Mouse (Mus musculus): Measurements from ENCODE around the gene Myo1d. TPM values are rescaled to one million over a fixed set of nuclear protein-coding genes. Genes with fewer than 3 reads are reported as not detected.
"Not testable (repeated sequence)": the region's sequence is repeated elsewhere in the genome, so short reads cannot be mapped to it uniquely, and the experiment has no call there.

Gene Myo1d
- polyA plus RNA-seq, 1 experiment: 5.9 TPM

GRCm38 (mm10) chr11:80471836-80472605, 307.8 kb downstream of the Myo1d start:
- peaks cover 41% of the 10 kb centered on the region for H3K36me3 ChIP-seq (ENCODE audit: control insufficient read depth, insufficient read depth, low read length)

DNA sequence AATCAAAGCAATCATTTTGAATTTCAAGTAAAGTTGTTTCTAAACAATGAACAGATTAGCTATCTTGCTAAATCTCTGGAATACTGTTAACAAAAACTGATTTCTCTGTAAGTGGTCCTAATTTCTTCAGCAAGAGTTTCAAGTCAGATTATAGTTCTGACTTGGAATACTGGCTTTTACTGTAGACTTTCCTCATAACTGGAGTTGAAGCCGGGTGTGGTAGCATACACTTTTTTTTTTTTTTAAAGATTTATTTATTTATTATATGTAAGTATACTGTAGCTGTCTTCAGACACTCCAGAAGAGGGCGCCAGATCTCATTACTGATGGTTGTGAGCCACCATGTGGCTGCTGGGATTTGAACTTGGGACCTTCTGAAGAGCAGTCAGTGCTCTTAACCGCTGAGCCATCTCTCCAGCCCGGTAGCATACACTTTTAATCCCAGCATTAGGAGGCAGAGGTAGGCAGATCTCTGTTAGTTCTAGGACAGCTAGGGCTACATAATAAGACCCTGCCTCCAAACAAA, 316.2 kb downstream of the Myo1d start:
- peaks cover 84% of the 10 kb centered on the region for H3K36me3 ChIP-seq (ENCODE audit: control insufficient read depth, insufficient read depth, low read length)

More at GRCm38 (mm10) chr11:80471836-80472605, 307.8 kb downstream of the Myo1d start:
- H3K27ac ChIP-seq (ENCODE audit: control insufficient read depth, insufficient read depth, low read length): no peak overlapping the region
- DNase-seq: no peak
- 95% methylated on average over 16 of the region's 16 CpGs for WGBS
- H3K27me3 ChIP-seq (ENCODE audit: control insufficient read depth, insufficient read depth, low read length): no peaks in the 10 kb centered on the region
- no peak for TF ChIP-seq POLR2A (IDR thresholded peaks at IDR 0.05; ENCODE audit: control insufficient read depth, extremely low read depth, insufficient read depth, low read length, poor library complexity)
- H3K4me3 ChIP-seq (ENCODE audit: control insufficient read depth, insufficient read depth, low read length): no peak overlapping the region
- H3K4me1 ChIP-seq (replicated peaks; ENCODE audit: control insufficient read depth, insufficient read depth, low read length): no peaks in the 10 kb centered on the region

GRCm38 (mm10) chr11:80453198-80453597, 326.6 kb downstream of the Myo1d start:
- Histone ChIP-seq H3K4me3 (ENCODE audit: control insufficient read depth, insufficient read depth, low read length) (no peak overlapping the region), H3K4me1 (replicated peaks; ENCODE audit: control insufficient read depth, insufficient read depth, low read length) (no peaks in the 10 kb centered on the region), H3K27ac (ENCODE audit: control insufficient read depth, insufficient read depth, low read length) (no peak overlapping the region), H3K36me3 (ENCODE audit: control insufficient read depth, insufficient read depth, low read length) (peaks cover 47% of the 10 kb centered on the region), H3K27me3 (ENCODE audit: control insufficient read depth, insufficient read depth, low read length) (no peaks in the 10 kb centered on the region)
- WGBS: 97% methylated on average over 1 of the region's 1 CpGs
- DNase-seq: no peak
- no peak for TF ChIP-seq CTCF (IDR thresholded peaks at IDR 0.05; ENCODE audit: borderline replicate concordance, control insufficient read depth, extremely low read depth, insufficient read depth, low read length, poor library complexity)
- TF ChIP-seq POLR2A (IDR thresholded peaks at IDR 0.05; ENCODE audit: control insufficient read depth, extremely low read depth, insufficient read depth, low read length, poor library complexity): no peak

More for the DNA sequence above, 316.2 kb downstream of the Myo1d start:
- H3K4me3 ChIP-seq (ENCODE audit: control insufficient read depth, insufficient read depth, low read length); H3K4me1 ChIP-seq (replicated peaks; ENCODE audit: control insufficient read depth, insufficient read depth, low read length); H3K27me3 ChIP-seq (ENCODE audit: control insufficient read depth, insufficient read depth, low read length); DNase-seq; H3K27ac ChIP-seq (ENCODE audit: control insufficient read depth, insufficient read depth, low read length): not testable (repeated sequence)
- 96% methylated on average over 4 of the region's 4 CpGs for WGBS

DNA sequence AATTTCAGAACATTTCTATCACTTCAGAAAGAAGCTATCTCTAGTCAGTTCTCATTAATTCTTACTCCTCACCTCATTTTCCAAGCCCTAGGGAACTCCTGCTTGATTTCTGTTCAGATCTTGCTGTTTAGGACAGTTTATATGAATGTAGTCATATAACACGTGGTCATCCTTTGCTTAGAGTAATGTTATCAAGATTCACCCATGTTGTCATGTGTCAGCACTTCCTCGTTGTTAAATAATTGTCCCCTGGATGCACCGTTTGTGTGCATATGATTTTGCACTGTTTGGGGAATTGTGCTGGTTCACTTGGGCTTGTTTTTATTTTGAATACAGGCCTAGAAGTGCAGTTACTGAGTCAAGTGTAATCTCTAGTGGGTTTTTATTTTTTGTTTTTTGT, 327.6 kb downstream of the Myo1d start:
- no peaks in the 10 kb centered on the region for H3K27me3 ChIP-seq (ENCODE audit: control insufficient read depth, insufficient read depth, low read length)
- H3K27ac ChIP-seq (ENCODE audit: control insufficient read depth, insufficient read depth, low read length): no peak overlapping the region
- no peak overlapping the region for H3K4me3 ChIP-seq (ENCODE audit: control insufficient read depth, insufficient read depth, low read length)
- no peak for TF ChIP-seq POLR2A (IDR thresholded peaks at IDR 0.05; ENCODE audit: control insufficient read depth, extremely low read depth, insufficient read depth, low read length, poor library complexity)
- TF ChIP-seq CTCF (IDR thresholded peaks at IDR 0.05; ENCODE audit: borderline replicate concordance, control insufficient read depth, extremely low read depth, insufficient read depth, low read length, poor library complexity): no peak
- H3K4me1 ChIP-seq (replicated peaks; ENCODE audit: control insufficient read depth, insufficient read depth, low read length): no peaks in the 10 kb centered on the region
- 88% methylated on average over 3 of the region's 3 CpGs for WGBS
- peaks cover 40% of the 10 kb centered on the region for H3K36me3 ChIP-seq (ENCODE audit: control insufficient read depth, insufficient read depth, low read length)
- no peak for DNase-seq

DNA sequence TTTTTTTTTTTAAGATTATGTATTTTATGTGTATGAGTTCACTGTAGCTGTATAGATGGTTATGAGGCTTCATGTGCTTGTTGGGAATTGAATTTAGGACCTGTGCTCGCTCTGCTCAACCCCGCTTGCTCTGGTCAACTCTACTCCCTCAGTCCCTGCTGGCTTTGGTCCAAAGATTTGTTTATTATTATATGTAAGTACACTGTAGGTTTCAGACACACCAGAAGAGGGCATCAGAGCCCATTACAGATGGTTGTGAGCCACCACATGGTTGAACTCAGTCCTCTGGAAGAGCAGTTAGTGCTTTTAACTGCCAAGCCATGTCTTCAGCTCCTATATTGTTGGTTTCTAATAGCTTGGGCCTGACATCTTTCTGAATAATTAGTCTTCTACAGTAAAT, 330.0 kb downstream of the Myo1d start:
- peaks cover 45% of the 10 kb centered on the region for H3K36me3 ChIP-seq (ENCODE audit: control insufficient read depth, insufficient read depth, low read length)
- TF ChIP-seq POLR2A (IDR thresholded peaks at IDR 0.05; ENCODE audit: control insufficient read depth, extremely low read depth, insufficient read depth, low read length, poor library complexity): no peak

GRCm38 (mm10) chr11:80446916-80447315, 332.9 kb downstream of the Myo1d start:
- no peak for DNase-seq
- Histone ChIP-seq H3K27me3 (ENCODE audit: control insufficient read depth, insufficient read depth, low read length) (no peaks in the 10 kb centered on the region), H3K4me3 (ENCODE audit: control insufficient read depth, insufficient read depth, low read length) (no peak overlapping the region), H3K27ac (ENCODE audit: control insufficient read depth, insufficient read depth, low read length) (no peak overlapping the region), H3K4me1 (replicated peaks; ENCODE audit: control insufficient read depth, insufficient read depth, low read length) (no peaks in the 10 kb centered on the region), H3K36me3 (ENCODE audit: control insufficient read depth, insufficient read depth, low read length) (peaks cover 50% of the 10 kb centered on the region)
- 97% methylated on average over 3 of the region's 3 CpGs for WGBS
- TF ChIP-seq CTCF (IDR thresholded peaks at IDR 0.05; ENCODE audit: borderline replicate concordance, control insufficient read depth, extremely low read depth, insufficient read depth, low read length, poor library complexity) (no peak), POLR2A (IDR thresholded peaks at IDR 0.05; ENCODE audit: control insufficient read depth, extremely low read depth, insufficient read depth, low read length, poor library complexity) (no peak)

More for the DNA sequence above, 330.0 kb downstream of the Myo1d start:
- Histone ChIP-seq H3K4me1 (replicated peaks; ENCODE audit: control insufficient read depth, insufficient read depth, low read length) (no peaks in the 10 kb centered on the region), H3K4me3 (ENCODE audit: control insufficient read depth, insufficient read depth, low read length) (no peak overlapping the region), H3K27me3 (ENCODE audit: control insufficient read depth, insufficient read depth, low read length) (no peaks in the 10 kb centered on the region), H3K27ac (ENCODE audit: control insufficient read depth, insufficient read depth, low read length) (no peak overlapping the region)
- DNase-seq: no peak
- WGBS: 97% methylated on average over 2 of the region's 2 CpGs

Other genes with a start within 250 kb of the Myo1d start
- 8.0 and 10.9 TPM in 2 replicates for gene Tmem98, start 30.1 kb upstream of the Myo1d start, polyA plus RNA-seq (2012; rRNA removed)
- gene Spaca3, start 78.3 kb upstream of the Myo1d start, polyA plus RNA-seq (2012; rRNA removed): 0.26 and 0.28 TPM in 2 replicates